Mouse (Mus musculus) stomach, embryonic 15.5 days (tissue): ENCODE data around the gene Aftph. TPM values are rescaled to one million over a fixed set of nuclear protein-coding genes. Genes with fewer than 3 reads are reported as not detected.
"Not testable (repeated sequence)": the region's sequence is repeated elsewhere in the genome, so short reads cannot be mapped to it uniquely, and the experiment has no call there.

Source experiments
- ATAC-seq: fragments of 200-750 bp; cut with Nextera tagmentation; 2 replicates; pipeline ENCODE4 v1.8.0; 2017; ENCODE audit warnings: low read depth, moderate number of reproducible peaks, moderate TSS enrichment; ENCODE audit not compliant: insufficient read depth, low FRiP score
- H3K27ac ChIP-seq: fragments of 300-500 bp; sonication (generic); 2 replicates; pipeline ENCODE4 v1.5.1; 2015; ENCODE audit warnings: mild to moderate bottlenecking, inconsistent platforms
- H3K27me3 ChIP-seq: fragments of 300-500 bp; sonication (generic); replicated peaks from 2 replicates; pipeline ENCODE4 v1.6.1; 2015; ENCODE audit warnings: inconsistent platforms
- H3K36me3 ChIP-seq: fragments of 300-500 bp; sonication (generic); 2 replicates; pipeline ENCODE4 v1.6.1; 2015; ENCODE audit warnings: inconsistent platforms
- H3K4me1 ChIP-seq: fragments of 300-500 bp; sonication (generic); 2 replicates; pipeline ENCODE4 v1.6.1; 2015; ENCODE audit warnings: inconsistent platforms
- H3K4me2 ChIP-seq: fragments of 300-500 bp; sonication (generic); 2 replicates; pipeline ENCODE4 v1.6.1; 2015; ENCODE audit warnings: mild to moderate bottlenecking, inconsistent platforms
- H3K4me3 ChIP-seq: fragments of 300-500 bp; sonication (generic); replicated peaks from 2 replicates; pipeline ENCODE4 v1.5.1; 2015; ENCODE audit warnings: inconsistent platforms
- H3K9ac ChIP-seq: fragments of 300-500 bp; sonication (generic); 2 replicates; pipeline ENCODE4 v1.6.1; 2015; ENCODE audit warnings: inconsistent platforms
- H3K9me3 ChIP-seq: fragments of 300-500 bp; sonication (generic); 2 replicates; pipeline ENCODE4 v1.6.1; 2016; ENCODE audit warnings: inconsistent platforms
- WGBS: fragments of 180-500 bp; shearing (Covaris S2); methylation state at CpG from one replicate; pipeline ENCODE4 v1.1.7; 2015; 5-methylcytosine and 5-hydroxymethylcytosine counted together
- polyA plus RNA-seq: library from polyadenylated mRNA; unstranded; fragments of >200 nt; fragmentation: Nextera tagmentation; extraction: Ambion mirVana; gene quantifications from 2 replicates; pipeline ENCODE4 v1.2.1, GENCODE M21; 2015

Aftph gene
- polyA plus RNA-seq, 1 experiment from 2014 or later = 22.8 TPM

DNA sequence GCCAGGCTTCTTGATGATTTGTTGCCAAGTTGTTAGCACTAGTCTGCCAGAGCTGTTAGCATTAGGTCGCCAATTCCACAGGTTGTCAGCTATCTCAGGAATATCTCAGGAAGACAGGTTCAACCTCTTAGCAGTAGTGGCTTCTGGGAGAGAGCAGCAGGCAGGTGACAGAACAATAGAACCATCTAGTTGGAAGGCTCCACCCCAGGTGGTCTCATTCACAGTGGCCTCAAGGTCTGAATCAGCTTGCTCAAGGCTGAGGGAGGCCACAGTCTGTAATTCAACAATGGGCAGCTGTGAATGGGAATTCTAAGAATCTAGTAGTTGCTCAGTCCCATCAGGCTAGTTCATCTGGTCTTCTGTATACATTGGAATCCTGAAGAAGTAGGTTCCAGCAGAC is 31.3 kb upstream of the Aftph start:
- H3K27me3 ChIP-seq = no peaks in the 10 kb centered on the region
- no peak for ATAC-seq
- H3K4me3 ChIP-seq = no peak overlapping the region
- no peaks in the 10 kb centered on the region for H3K9me3 ChIP-seq
- no peak overlapping the region for H3K4me2 ChIP-seq
- H3K9ac ChIP-seq = no peak overlapping the region
- H3K36me3 ChIP-seq = no peaks in the 10 kb centered on the region
- H3K27ac ChIP-seq = no peak overlapping the region
- WGBS = 19% methylated on average over 1 of the region's 1 CpGs
- H3K4me1 ChIP-seq = no peaks in the 10 kb centered on the region

DNA sequence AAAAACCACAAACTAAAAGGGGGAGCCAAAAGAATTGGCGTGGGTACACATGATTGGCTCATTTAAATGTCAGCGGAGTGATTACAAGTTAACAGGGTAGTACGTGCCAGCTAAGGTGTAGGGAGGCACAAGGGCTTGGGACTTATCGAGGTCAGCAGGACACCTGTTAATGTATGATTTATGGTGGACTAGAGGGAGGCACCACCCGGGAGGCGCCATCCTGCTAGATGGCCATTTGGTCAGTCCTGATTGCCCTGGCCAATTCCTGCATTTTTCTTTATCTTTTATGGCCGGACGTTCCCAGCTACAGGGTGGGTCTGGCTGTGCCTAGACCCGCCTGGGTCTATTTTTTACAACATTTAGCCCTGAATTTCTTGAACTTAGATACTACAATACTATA is 30.4 kb upstream of the Aftph start:
- not testable (repeated sequence) for H3K27me3 ChIP-seq, H3K4me1 ChIP-seq, H3K36me3 ChIP-seq, H3K4me2 ChIP-seq, H3K9ac ChIP-seq, H3K27ac ChIP-seq, H3K9me3 ChIP-seq, H3K4me3 ChIP-seq, ATAC-seq
- 55% methylated on average over 9 of the region's 9 CpGs for WGBS

DNA sequence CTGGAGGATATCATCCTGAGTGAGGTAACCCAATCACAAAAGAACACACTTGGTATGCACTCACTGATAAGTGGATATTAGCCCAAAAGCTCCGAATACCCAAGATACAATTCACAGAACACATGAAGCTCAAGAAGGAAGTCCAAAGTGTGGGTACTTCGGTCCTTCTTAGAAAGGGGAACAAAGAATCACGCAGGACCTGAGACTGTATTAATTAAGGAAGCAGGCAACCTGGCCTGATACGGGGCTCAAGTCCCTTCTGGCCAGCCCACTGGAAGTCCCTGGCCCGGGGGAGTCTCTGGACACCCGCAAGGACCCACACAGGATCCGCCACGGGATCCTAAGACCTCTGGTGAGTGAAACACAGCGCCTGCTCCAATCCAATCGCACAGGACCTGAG is 20.6 kb upstream of the Aftph start:
- not testable (repeated sequence) for H3K9me3 ChIP-seq, H3K4me3 ChIP-seq, H3K27ac ChIP-seq, H3K36me3 ChIP-seq, H3K27me3 ChIP-seq, H3K9ac ChIP-seq, H3K4me2 ChIP-seq, ATAC-seq, H3K4me1 ChIP-seq
- 88% methylated on average over 10 of the region's 10 CpGs for WGBS

DNA sequence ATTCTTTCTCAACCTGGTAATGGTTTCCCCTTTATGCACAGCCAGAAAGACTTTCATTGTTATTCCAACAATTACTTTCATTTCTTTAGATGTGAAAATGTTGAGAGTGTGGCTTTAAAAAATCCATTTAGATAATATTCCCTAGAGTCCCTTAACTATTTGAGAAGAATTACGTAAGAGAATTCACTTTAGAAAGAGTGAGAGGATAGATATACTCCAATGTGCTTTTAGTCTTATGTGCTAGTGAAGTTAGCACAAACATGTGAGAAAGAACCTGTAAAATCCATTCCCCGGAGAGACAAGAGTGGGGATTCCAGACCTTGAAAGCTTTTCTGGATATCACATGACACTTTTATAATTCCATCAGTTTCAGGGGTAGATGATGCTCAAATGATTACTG is 9.2 kb upstream of the Aftph start:
- ATAC-seq = no peak
- no peak overlapping the region for H3K9ac ChIP-seq
- no peaks in the 10 kb centered on the region for H3K4me1 ChIP-seq
- no peaks in the 10 kb centered on the region for H3K27me3 ChIP-seq
- H3K9me3 ChIP-seq = no peaks in the 10 kb centered on the region
- WGBS = 74% methylated on average over 2 of the region's 2 CpGs
- no peak overlapping the region for H3K4me3 ChIP-seq
- no peak overlapping the region for H3K27ac ChIP-seq
- no peaks in the 10 kb centered on the region for H3K36me3 ChIP-seq
- H3K4me2 ChIP-seq = no peak overlapping the region

DNA sequence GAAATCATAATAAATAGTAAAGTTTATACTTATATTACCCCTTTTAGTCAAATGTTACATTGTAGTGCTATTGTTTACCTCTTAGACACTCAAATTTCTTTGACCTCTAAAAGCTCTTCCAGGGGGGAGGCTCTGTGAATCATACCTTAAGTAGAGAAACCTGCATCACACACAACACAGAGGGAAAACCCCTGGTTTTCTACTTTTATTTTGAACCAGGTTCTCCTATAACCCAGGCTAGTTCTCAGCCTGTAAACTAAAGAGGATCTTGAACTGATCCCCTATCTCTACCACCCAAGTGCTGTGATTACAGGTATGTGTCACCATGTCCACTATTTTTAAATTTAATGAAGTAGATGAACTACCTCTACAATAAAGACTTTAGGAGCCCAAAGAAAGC is 2.0 kb upstream of the Aftph start:
- H3K9me3 ChIP-seq = no peaks in the 10 kb centered on the region
- no peak overlapping the region for H3K4me2 ChIP-seq
- H3K9ac ChIP-seq = no peak overlapping the region
- H3K4me3 ChIP-seq = no peak overlapping the region
- no peaks in the 10 kb centered on the region for H3K36me3 ChIP-seq
- H3K27me3 ChIP-seq = no peaks in the 10 kb centered on the region
- ATAC-seq = no peak
- 0 out of 2 replicates have a peak, but pooled peaks cover 2% of the 10 kb centered on the region for H3K4me1 ChIP-seq
- no peak overlapping the region for H3K27ac ChIP-seq

DNA sequence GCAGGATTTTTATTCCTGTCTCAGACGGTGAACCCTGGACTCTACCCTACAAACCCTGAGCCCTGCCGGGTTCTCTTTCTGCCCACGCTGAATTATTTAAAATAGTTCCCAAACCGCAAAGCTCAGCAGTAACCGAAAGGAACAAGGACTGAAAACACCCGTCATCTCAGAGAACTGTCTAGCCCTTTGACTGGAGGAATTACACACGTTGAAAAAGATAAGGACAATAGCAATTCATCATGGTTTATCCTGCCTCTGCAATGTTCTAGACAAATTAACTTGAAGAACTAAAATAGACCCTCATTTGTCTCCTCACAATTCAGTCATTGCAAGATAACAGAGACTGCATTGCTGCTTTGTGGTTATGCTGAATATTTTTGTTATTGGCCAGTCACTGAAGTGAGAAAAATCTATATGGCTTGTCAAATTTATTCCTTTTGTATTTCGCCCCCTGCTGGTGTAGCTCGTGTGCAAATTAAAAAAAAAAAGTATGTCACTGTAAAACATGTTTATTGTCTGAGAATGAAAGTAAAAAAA is 1.0 kb upstream of the Aftph start:
- H3K9ac ChIP-seq = peak overlapping the region; percentile 42; the same call in 1 of the 2 replicates
- no peaks in the 10 kb centered on the region for H3K9me3 ChIP-seq
- 0 out of 2 replicates have a peak, but pooled peaks cover 2% of the 10 kb centered on the region for H3K4me1 ChIP-seq
- H3K4me3 ChIP-seq = peak overlapping the region; percentile 100
- H3K27ac ChIP-seq = peak overlapping the region; percentile 97
- H3K36me3 ChIP-seq = no peaks in the 10 kb centered on the region
- no peaks in the 10 kb centered on the region for H3K27me3 ChIP-seq
- no peak for ATAC-seq
- WGBS = under 1% methylated on average over 9 of the region's 9 CpGs
- peak overlapping the region; percentile 82 for H3K4me2 ChIP-seq

DNA sequence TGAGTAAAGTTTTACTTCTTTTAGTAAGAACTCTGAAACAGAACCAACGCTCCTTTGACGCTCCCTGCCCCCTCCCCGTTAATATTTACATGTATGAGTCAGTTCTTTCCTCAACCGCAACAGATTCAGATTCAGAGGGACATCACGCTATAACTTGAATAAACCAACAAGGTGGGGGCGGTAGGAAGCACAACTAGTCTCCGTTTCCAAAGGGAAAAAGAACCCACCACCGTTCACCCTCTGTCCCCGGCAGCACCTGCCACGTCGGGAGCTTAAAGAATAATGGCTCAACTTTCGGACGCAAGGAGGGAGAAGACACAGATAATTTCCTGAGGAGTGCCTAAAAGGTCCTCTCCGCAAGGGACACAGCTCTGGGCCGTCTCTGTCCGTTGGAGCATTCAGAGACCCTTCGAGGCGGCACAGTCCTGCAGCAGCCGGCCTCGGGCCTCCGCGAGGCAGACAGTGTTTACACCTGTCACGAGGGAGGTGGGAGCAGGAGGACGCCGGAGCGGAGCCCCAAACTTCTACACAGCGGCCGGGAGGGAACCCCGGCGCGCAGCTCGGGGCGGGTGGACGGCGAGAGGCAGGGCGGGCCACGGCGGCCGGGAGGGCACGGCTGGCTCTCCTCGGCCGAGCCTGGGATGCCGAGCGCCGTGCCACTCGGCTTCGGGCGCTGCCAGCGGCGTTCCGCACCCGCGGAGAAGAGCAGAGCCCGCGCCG is 748 bp downstream of the Aftph start:
- H3K4me3 ChIP-seq = peak overlapping the region; percentile 100
- ATAC-seq = peak; percentile 40
- no peaks in the 10 kb centered on the region for H3K36me3 ChIP-seq
- under 1% methylated on average over 53 of the region's 56 CpGs for WGBS
- peak overlapping the region; percentile 82 for H3K4me2 ChIP-seq
- H3K9me3 ChIP-seq = no peaks in the 10 kb centered on the region
- 0 out of 2 replicates have a peak, but pooled peaks cover 2% of the 10 kb centered on the region for H3K4me1 ChIP-seq
- H3K27ac ChIP-seq = peak overlapping the region; percentile 97
- H3K27me3 ChIP-seq = no peaks in the 10 kb centered on the region
- H3K9ac ChIP-seq = peak overlapping the region; percentile 84

DNA sequence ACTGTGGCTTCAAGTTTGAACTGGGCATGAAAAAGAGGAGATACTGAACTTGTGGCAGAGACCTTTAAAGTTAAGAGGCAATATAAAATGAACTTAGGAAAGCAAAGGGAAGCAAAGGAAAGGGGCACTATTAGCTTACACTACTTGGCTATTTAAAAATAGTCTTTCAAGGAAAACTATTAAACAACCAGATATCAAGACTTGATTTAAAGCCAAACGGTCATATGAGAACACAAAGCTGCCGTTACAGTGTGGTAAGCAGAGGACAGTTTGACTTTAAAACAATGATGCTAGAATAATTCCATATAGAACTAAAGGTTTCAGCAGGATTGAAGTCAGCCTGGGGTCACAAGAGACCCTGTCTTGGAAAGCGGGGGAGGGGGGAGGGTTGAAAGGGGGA is 7.3 kb downstream of the Aftph start:
- H3K27ac ChIP-seq = no peak overlapping the region

DNA sequence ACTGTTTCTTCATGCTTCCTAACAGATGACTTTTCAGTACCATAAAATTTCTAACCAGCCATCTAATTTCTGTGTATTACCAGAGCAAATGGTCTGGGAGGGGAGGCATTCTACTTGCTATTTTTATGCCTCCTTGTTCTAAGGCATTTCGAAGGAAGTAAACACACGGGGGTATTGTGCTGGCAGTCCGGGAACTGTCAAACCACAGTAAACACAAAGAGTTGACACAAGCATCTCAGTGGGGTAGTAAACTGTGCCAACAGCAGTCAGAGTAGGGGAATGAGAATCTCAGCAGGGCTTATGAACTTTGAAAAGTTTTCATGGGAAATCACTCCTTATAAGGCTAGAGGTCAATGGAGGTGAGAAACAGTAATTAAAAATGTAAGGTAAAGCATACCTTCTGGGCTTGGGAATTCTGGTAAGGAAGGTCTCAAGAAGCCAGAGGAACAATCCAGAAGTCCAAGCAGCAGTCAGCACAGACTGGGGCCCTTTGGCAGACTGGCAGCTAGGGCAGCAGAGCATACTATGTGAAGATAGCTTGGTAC is 7.8 kb downstream of the Aftph start:
- no peak for ATAC-seq
- H3K27me3 ChIP-seq = no peaks in the 10 kb centered on the region
- H3K27ac ChIP-seq = no peak overlapping the region
- H3K9ac ChIP-seq = no peak overlapping the region
- WGBS = 40% methylated on average over 3 of the region's 3 CpGs
- no peak overlapping the region for H3K4me2 ChIP-seq
- no peaks in the 10 kb centered on the region for H3K36me3 ChIP-seq
- H3K4me3 ChIP-seq = no peak overlapping the region
- H3K4me1 ChIP-seq = peaks cover 5% of the 10 kb centered on the region; the same call in 1 of the 2 replicates
- H3K9me3 ChIP-seq = no peaks in the 10 kb centered on the region

More for the DNA sequence above, 7.3 kb downstream of the Aftph start:
- peaks cover 7% of the 10 kb centered on the region; the same call in 1 of the 2 replicates for H3K4me1 ChIP-seq
- H3K9me3 ChIP-seq = no peaks in the 10 kb centered on the region
- 51% methylated on average over 3 of the region's 3 CpGs for WGBS
- no peaks in the 10 kb centered on the region for H3K27me3 ChIP-seq
- H3K4me2 ChIP-seq = no peak overlapping the region
- H3K9ac ChIP-seq = no peak overlapping the region
- H3K4me3 ChIP-seq = no peak overlapping the region
- no peaks in the 10 kb centered on the region for H3K36me3 ChIP-seq
- ATAC-seq = no peak

DNA sequence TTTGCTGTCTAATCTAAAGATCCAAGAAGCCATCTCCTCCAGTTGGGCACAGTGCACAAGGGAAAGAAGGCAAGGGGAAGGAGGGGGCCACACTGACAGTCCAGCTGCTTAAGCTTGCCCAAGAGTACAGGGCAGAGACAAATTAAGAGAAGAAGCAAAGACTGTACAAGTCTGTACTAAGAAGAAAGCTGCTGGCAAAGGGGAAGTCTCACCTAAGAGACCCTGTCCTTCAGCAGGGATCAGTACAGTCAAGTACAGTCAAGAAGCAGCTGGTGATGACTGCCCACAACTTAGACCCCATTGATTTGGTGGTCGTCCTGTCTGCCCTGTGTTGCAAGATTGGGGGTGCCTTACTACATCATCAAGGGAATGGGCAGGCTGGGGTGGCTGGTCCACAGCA is 12.0 kb downstream of the Aftph start:
- no peak overlapping the region for H3K4me3 ChIP-seq
- H3K4me1 ChIP-seq = peaks cover 3% of the 10 kb centered on the region; the same call in 1 of the 2 replicates
- no peaks in the 10 kb centered on the region for H3K9me3 ChIP-seq
- WGBS = 78% methylated on average over 1 of the region's 1 CpGs
- ATAC-seq = no peak
- no peak overlapping the region for H3K4me2 ChIP-seq
- H3K36me3 ChIP-seq = 0 out of 2 replicates have a peak, but pooled peaks cover 8% of the 10 kb centered on the region
- H3K27ac ChIP-seq = no peak overlapping the region
- no peaks in the 10 kb centered on the region for H3K27me3 ChIP-seq
- H3K9ac ChIP-seq = no peak overlapping the region

DNA sequence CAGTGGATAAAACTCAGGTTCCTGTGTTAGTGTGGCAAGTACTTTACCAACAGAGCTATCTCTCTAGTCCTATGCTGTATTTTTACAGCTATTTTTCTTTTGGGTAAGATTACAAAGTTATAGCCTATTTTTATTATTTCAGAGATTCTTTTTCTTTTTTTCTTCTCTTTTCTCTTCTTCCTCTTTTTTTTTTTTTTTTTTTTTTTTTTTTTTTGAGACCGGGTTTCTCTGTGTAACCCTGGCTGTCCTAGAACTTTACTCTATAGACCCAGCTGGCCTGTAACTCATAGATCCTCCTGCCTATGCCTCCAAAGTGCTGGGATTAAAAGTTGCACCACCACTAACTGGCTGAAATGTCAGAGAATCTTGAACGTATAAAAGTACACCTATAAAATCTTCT is 13.3 kb downstream of the Aftph start:
- WGBS = 79% methylated on average over 2 of the region's 2 CpGs
- no peak overlapping the region for H3K9ac ChIP-seq
- no peak overlapping the region for H3K4me3 ChIP-seq
- no peak overlapping the region for H3K27ac ChIP-seq
- no peak for ATAC-seq
- H3K9me3 ChIP-seq = no peaks in the 10 kb centered on the region
- no peaks in the 10 kb centered on the region for H3K27me3 ChIP-seq
- 0 out of 2 replicates have a peak, but pooled peaks cover 8% of the 10 kb centered on the region for H3K36me3 ChIP-seq
- H3K4me2 ChIP-seq = no peak overlapping the region
- no peaks in the 10 kb centered on the region for H3K4me1 ChIP-seq

DNA sequence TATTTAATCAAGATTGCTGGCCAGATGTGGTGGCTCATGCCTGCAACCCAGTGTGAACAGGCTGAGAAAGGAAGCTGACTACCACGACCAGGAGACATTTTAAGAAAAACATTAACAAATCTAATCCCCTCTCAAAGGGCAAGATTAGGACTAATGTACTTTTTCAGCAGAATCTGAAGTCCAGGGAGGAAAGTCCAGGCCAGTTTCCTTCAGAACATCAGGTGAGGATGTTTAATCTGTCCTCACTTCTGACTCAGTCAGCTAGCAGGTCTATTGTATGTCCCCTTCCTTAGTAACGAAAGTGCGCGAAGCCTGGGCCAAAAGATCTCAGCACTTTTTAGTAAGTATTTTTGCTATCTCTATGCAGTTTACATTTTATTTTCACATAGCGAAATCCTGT is 17.8 kb downstream of the Aftph start:
- Histone ChIP-seq H3K4me1 (no peaks in the 10 kb centered on the region), H3K4me3 (no peak overlapping the region), H3K27me3 (no peaks in the 10 kb centered on the region), H3K36me3 (0 out of 2 replicates have a peak, but pooled peaks cover 8% of the 10 kb centered on the region), H3K9ac (no peak overlapping the region), H3K4me2 (no peak overlapping the region), H3K9me3 (no peaks in the 10 kb centered on the region), H3K27ac (no peak overlapping the region)
- no peak for ATAC-seq
- WGBS = 61% methylated on average over 5 of the region's 5 CpGs
